Mouse (Mus musculus) CH12.LX (cell line): ENCODE data around the gene Gm20388. TPM values are rescaled to one million over a fixed set of nuclear protein-coding genes. Genes with fewer than 3 reads are reported as not detected.

Experiments used
- DNase-seq: peaks from one replicate; pipeline ENCODE4 v3.0.0-alpha.2; 2013; ENCODE audit errors: extremely low read depth
- H3K27ac ChIP-seq: 2 replicates; pipeline ENCODE4 v1.5.1; 2012; ENCODE audit warnings: low read depth, mild to moderate bottlenecking, control low read depth, moderate library complexity; ENCODE audit not compliant: insufficient read depth
- H3K27me3 ChIP-seq: replicated peaks from 2 replicates; pipeline ENCODE3; 2012; ENCODE audit warnings: inconsistent platforms
- H3K36me3 ChIP-seq, 2 experiments: replicated peaks in 1 of 2; 2 replicates each; pipeline versions ENCODE3 to v1.6.1; 2012; ENCODE audit warnings: inconsistent platforms in 1 of 2, low read length in 1 of 2, mild to moderate bottlenecking in 1 of 2, mixed read lengths in 1 of 2, moderate library complexity in 1 of 2; ENCODE audit not compliant: control insufficient read depth in 1 of 2, insufficient read depth in 1 of 2
- H3K4me1 ChIP-seq, 2 experiments: 2 replicates each; pipeline ENCODE4 v1.6.1; 2012; ENCODE audit warnings: inconsistent platforms in 1 of 2, moderate library complexity in 1 of 2; ENCODE audit not compliant: insufficient read depth in 2 of 2, control insufficient read depth in 1 of 2
- H3K4me2 ChIP-seq: 2 replicates; pipeline ENCODE4 v1.6.1; 2012; ENCODE audit warnings: low read depth, mild to moderate bottlenecking, control low read depth; ENCODE audit not compliant: poor library complexity, insufficient read depth, severe bottlenecking
- H3K4me3 ChIP-seq, 3 experiments: fragments of 150-350 bp in 1 of 3; sonication (generic) in 1 of 3; replicated peaks in 1 of 3; 2 replicates each; pipeline versions ENCODE3 to v1.5.1; 2011 to 2012; ENCODE audit warnings: low read depth in 2 of 3, low read length in 2 of 3, mild to moderate bottlenecking in 2 of 3, moderate library complexity in 2 of 3, control low read depth in 1 of 3, improper control_type of control experiment in 1 of 3, inconsistent platforms in 1 of 3, mixed read lengths in 1 of 3; ENCODE audit not compliant: poor library complexity in 1 of 3
- H3K79me2 ChIP-seq: replicated peaks from 2 replicates; pipeline ENCODE4 v1.6.1; 2012; ENCODE audit warnings: mild to moderate bottlenecking, moderate library complexity; ENCODE audit not compliant: control insufficient read depth, poor library complexity, insufficient read depth, severe bottlenecking; ENCODE audit errors: extremely low read depth
- H3K9ac ChIP-seq: 2 replicates; pipeline ENCODE4 v1.6.1; 2012; ENCODE audit warnings: low read depth, mild to moderate bottlenecking, control low read depth, moderate library complexity; ENCODE audit not compliant: insufficient read depth
- H3K9me3 ChIP-seq: replicated peaks from 2 replicates; pipeline ENCODE3; 2012; ENCODE audit warnings: low read length, inconsistent platforms, mixed read lengths
- BHLHE40 ChIP-seq: IDR thresholded peaks from 2 replicates; pipeline ENCODE4 v1.6.1; 2011; ENCODE audit warnings: mild to moderate bottlenecking, low read depth, low read length, improper control_type of control experiment
- CHD2 ChIP-seq: IDR thresholded peaks from 2 replicates; pipeline ENCODE4 v1.6.1; 2011; ENCODE audit warnings: low read length, improper control_type of control experiment
- CTCF ChIP-seq, 2 experiments: IDR thresholded peaks in 1 of 2; conservative IDR thresholded peaks in 1 of 2; 2 replicates each; pipeline ENCODE4 v1.5.1; 2011 to 2012; ENCODE audit warnings: low read depth in 2 of 2, low read length in 2 of 2, improper control_type of control experiment in 1 of 2, inconsistent platforms in 1 of 2, mild to moderate bottlenecking in 1 of 2, moderate library complexity in 1 of 2
- EP300 ChIP-seq: IDR thresholded peaks from 2 replicates; pipeline ENCODE4 v1.6.1; 2011; ENCODE audit warnings: low read length, improper control_type of control experiment
- ETS1 ChIP-seq: conservative IDR thresholded peaks from 2 replicates; pipeline ENCODE4 v1.6.1; 2012; ENCODE audit warnings: low read depth, mild to moderate bottlenecking, inconsistent platforms, low read length, improper control_type of control experiment, moderate library complexity
- JUND ChIP-seq: conservative IDR thresholded peaks from 2 replicates; pipeline ENCODE4 v1.6.1; 2011; ENCODE audit warnings: low read depth, low read length, improper control_type of control experiment
- MAFK ChIP-seq: IDR thresholded peaks from 2 replicates; pipeline ENCODE4 v1.6.1; 2011; ENCODE audit warnings: low read length, improper control_type of control experiment; ENCODE audit not compliant: insufficient replicate concordance
- MAX ChIP-seq: IDR thresholded peaks from 2 replicates; pipeline ENCODE4 v1.6.1; 2011; ENCODE audit warnings: low read length, improper control_type of control experiment
- MAZ ChIP-seq: IDR thresholded peaks from 2 replicates; pipeline ENCODE4 v1.6.1; 2012; ENCODE audit warnings: low read depth, mild to moderate bottlenecking, inconsistent platforms, low read length, improper control_type of control experiment, moderate library complexity
- MEF2A ChIP-seq: IDR thresholded peaks from 2 replicates; pipeline ENCODE4 v1.6.1; 2014; ENCODE audit warnings: low read depth, mild to moderate bottlenecking, inconsistent platforms, low read length, improper control_type of control experiment, borderline replicate concordance
- NELFE ChIP-seq: IDR thresholded peaks from 2 replicates; pipeline ENCODE4 v1.6.1; 2011; ENCODE audit warnings: low read depth, low read length, improper control_type of control experiment
- POLR2A ChIP-seq: IDR thresholded peaks from 2 replicates; pipeline ENCODE4 v1.6.1; 2011; ENCODE audit warnings: low read depth, mild to moderate bottlenecking, improper control_type of control experiment, low read length
- POLR2AphosphoS2 ChIP-seq: IDR thresholded peaks from 2 replicates; pipeline ENCODE4 v1.6.1; 2011; ENCODE audit warnings: low read depth, low read length, improper control_type of control experiment
- RAD21 ChIP-seq: IDR thresholded peaks from 2 replicates; pipeline ENCODE4 v1.6.1; 2011; ENCODE audit warnings: low read depth, mild to moderate bottlenecking, low read length, improper control_type of control experiment, moderate library complexity
- RCOR1 ChIP-seq: conservative IDR thresholded peaks from 2 replicates; pipeline ENCODE4 v1.6.1; 2012; ENCODE audit warnings: low read depth, mild to moderate bottlenecking, inconsistent platforms, low read length, improper control_type of control experiment
- SIN3A ChIP-seq: IDR thresholded peaks from 2 replicates; pipeline ENCODE4 v1.6.1; 2012; ENCODE audit warnings: low read length, improper control_type of control experiment, inconsistent platforms
- SMC3 ChIP-seq: IDR thresholded peaks from 2 replicates; pipeline ENCODE4 v1.6.1; 2011; ENCODE audit warnings: low read depth, low read length, improper control_type of control experiment
- USF1 ChIP-seq: IDR thresholded peaks from 2 replicates; pipeline ENCODE4 v1.6.1; 2014; ENCODE audit warnings: low read depth, mild to moderate bottlenecking, inconsistent platforms, low read length, improper control_type of control experiment
- ZC3H11A ChIP-seq: IDR thresholded peaks from 2 replicates; pipeline ENCODE4 v1.6.1; 2012; ENCODE audit warnings: low read depth, mild to moderate bottlenecking, inconsistent platforms, low read length, improper control_type of control experiment
- ZKSCAN1 ChIP-seq: IDR thresholded peaks from 2 replicates; pipeline ENCODE4 v1.6.1; 2012; ENCODE audit warnings: low read depth, inconsistent platforms, low read length, improper control_type of control experiment, borderline replicate concordance
- ZNF384 ChIP-seq: IDR thresholded peaks from 2 replicates; pipeline ENCODE4 v1.6.1; 2012; ENCODE audit warnings: low read depth, low read length, improper control_type of control experiment, inconsistent platforms
- dilution Hi-C: fragments of 300-500 bp; cut with MboI; formaldehyde crosslinking; loops from 2 replicates; pipeline ENCODE4 v1.14.3; 2020; ENCODE audit warnings: low sequenced_read_pairs; ENCODE audit not compliant: extremely low pct_unique_long_range_greater_than_20kb, extremely low pct_ligation_motif_present
- in situ Hi-C: fragments of 300-500 bp; cut with MboI; formaldehyde crosslinking; loops from 3 replicates; pipeline ENCODE4 v1.14.3; 2019; ENCODE audit warnings: low sequenced_read_pairs, low pct_ligation_motif_present, low pct_unique_long_range_greater_than_20kb, mixed read lengths
- polyA plus RNA-seq: library from polyadenylated mRNA; unstranded; fragments of >175 nt; gene quantifications from 2 replicates; pipeline ENCODE4 v1.2.1, GENCODE M21; 2012; ENCODE audit warnings: low read depth; ENCODE audit not compliant: insufficient read length
- total RNA-seq, 2 experiments: library from RNA; depleted of rRNA; stranded (reverse); fragments of 300-350 nt in 1 of 2; fragments of >200 nt in 1 of 2; gene quantifications; 2 replicates each; pipeline ENCODE4 v1.2.3; 2012 to 2014

The Gm20388 gene
- total and polyA plus RNA-seq, 3 experiments, result 14.8 to 26.3 (median 22.2) TPM

- no peaks in the 10 kb centered on the region for H3K27me3 ChIP-seq
- no peak overlapping the region for H3K27ac ChIP-seq
- dilution Hi-C loops (no loop called here), in situ Hi-C loops (no loop called here)
- no peaks in the 10 kb centered on the region for H3K79me2 ChIP-seq
- H3K4me1 ChIP-seq, result peaks cover 8 to 50% of the 10 kb centered on the region in 2 experiments
- no peak overlapping the region for H3K9ac ChIP-seq
- H3K4me2 ChIP-seq, result no peak overlapping the region
- H3K36me3 ChIP-seq, result peaks cover 49 to 76% of the 10 kb centered on the region in 2 experiments
- TF ChIP-seq EP300 (no peak), SMC3 (no peak), ZC3H11A (no peak), JUND (no peak), RAD21 (no peak), ETS1 (no peak), MEF2A (no peak), SIN3A (no peak), MAFK (no peak)
- no peak overlapping the region for H3K4me3 ChIP-seq
- no peak for DNase-seq
- no peaks in the 10 kb centered on the region for H3K9me3 ChIP-seq
Observed at GRCm38 (mm10) chr8:121804829-121805228, 1894.2 kb downstream of the Gm20388 start.

GRCm38 (mm10) chr8:121806126-121806525 is 1895.5 kb downstream of the Gm20388 start:
- dilution Hi-C loops, result no loop called here

GRCm38 (mm10) chr8:121808032-121808431 is 1897.4 kb downstream of the Gm20388 start:
- dilution Hi-C loops (no loop called here), in situ Hi-C loops (no loop called here)
- H3K27me3 ChIP-seq, result no peaks in the 10 kb centered on the region
- H3K4me1 ChIP-seq, result peaks cover 8 to 46% of the 10 kb centered on the region in 2 experiments
- no peak for DNase-seq
- no peak overlapping the region for H3K27ac ChIP-seq
- no peaks in the 10 kb centered on the region for H3K79me2 ChIP-seq
- H3K9ac ChIP-seq, result no peak overlapping the region
- no peaks in the 10 kb centered on the region for H3K9me3 ChIP-seq
- peaks cover 43 to 77% of the 10 kb centered on the region in 2 experiments for H3K36me3 ChIP-seq
- no peak overlapping the region for H3K4me3 ChIP-seq
- TF ChIP-seq ZKSCAN1 (no peak), SMC3 (no peak), ZNF384 (no peak), RAD21 (peak; percentile 17), POLR2AphosphoS2 (no peak), ETS1 (no peak), RCOR1 (no peak), NELFE (no peak), MAFK (no peak), MAX (no peak), POLR2A (no peak), CTCF (conservative IDR thresholded peaks at IDR 0.05 in 1 of 2, IDR thresholded peaks at IDR 0.05 in 1 of 2; ENCODE audit: low read depth in 2 of 2, low read length in 2 of 2) (peak in 1 of 2 experiments; percentile 41; a peak in 2 of 4 replicates)
- no peak overlapping the region for H3K4me2 ChIP-seq

More at GRCm38 (mm10) chr8:121806126-121806525, 1895.5 kb downstream of the Gm20388 start:
- no peaks in the 10 kb centered on the region for H3K9me3 ChIP-seq
- peak overlapping the region; percentile 30; the same call in 1 of the 2 replicates for H3K27ac ChIP-seq
- no peaks in the 10 kb centered on the region for H3K79me2 ChIP-seq
- in situ Hi-C loops, result no loop called here
- no peaks in the 10 kb centered on the region for H3K27me3 ChIP-seq
- H3K4me1 ChIP-seq, result peaks cover 8 to 53% of the 10 kb centered on the region in 2 experiments
- TF ChIP-seq ETS1, result peak; percentile 20
- 0 out of 2 replicates have a peak, but pooled peaks have one; percentile 30 for TF ChIP-seq BHLHE40
- TF ChIP-seq MAZ, result no peak
- no peak for TF ChIP-seq CHD2
- no peak for TF ChIP-seq USF1
- TF ChIP-seq RCOR1, result no peak
- peak; percentile 53 for DNase-seq
- H3K36me3 ChIP-seq, result peaks cover 40 to 75% of the 10 kb centered on the region in 2 experiments
- H3K4me3 ChIP-seq, result peak overlapping the region in 1 of 3 experiments; percentile 36
- H3K9ac ChIP-seq, result no peak overlapping the region
- no peak overlapping the region for H3K4me2 ChIP-seq
